Mouse (Mus musculus) MEL (cell line): Measurements from ENCODE around the gene Mtmr4. TPM values are rescaled to one million over a fixed set of nuclear protein-coding genes. Genes with fewer than 3 reads are reported as not detected.

Experiments
- DNase-seq: peaks from one replicate; pipeline ENCODE4 v3.0.0; 2011; ENCODE audit warnings: low read depth, low spot score
- H3K27ac ChIP-seq: 2 replicates; pipeline ENCODE4 v1.5.1; 2012; ENCODE audit warnings: low read depth, mild to moderate bottlenecking, control low read depth, low read length, moderate library complexity; ENCODE audit not compliant: control insufficient read depth
- H3K27me3 ChIP-seq, 2 experiments: fragments of 150-350 bp in 1 of 2; sonication (generic) in 1 of 2; 2 replicates each; pipeline ENCODE4 v1.6.1; 2012; ENCODE audit warnings: low read length in 2 of 2, mild to moderate bottlenecking in 2 of 2, improper control_type of control experiment in 1 of 2, moderate library complexity in 1 of 2; ENCODE audit not compliant: insufficient read depth in 2 of 2, control insufficient read depth in 1 of 2
- H3K36me3 ChIP-seq, 2 experiments: 2 replicates each; pipeline ENCODE4 v1.6.1; 2012 to 2014; ENCODE audit warnings: low read length in 2 of 2, improper control_type of control experiment in 1 of 2, inconsistent platforms in 1 of 2, mild to moderate bottlenecking in 1 of 2; ENCODE audit not compliant: insufficient read depth in 2 of 2, control insufficient read depth in 1 of 2
- H3K4me1 ChIP-seq, 2 experiments: fragments of 150-350 bp in 1 of 2; sonication (generic) in 1 of 2; 2 replicates each; pipeline ENCODE4 v1.6.1; 2012; ENCODE audit warnings: low read length in 2 of 2, improper control_type of control experiment in 1 of 2, mild to moderate bottlenecking in 1 of 2; ENCODE audit not compliant: insufficient read depth in 2 of 2, control insufficient read depth in 1 of 2
- H3K4me3 ChIP-seq, 2 experiments: fragments of 150-350 bp in 1 of 2; sonication (generic) in 1 of 2; 2 replicates each; pipeline ENCODE4 v1.5.1; 2012; ENCODE audit warnings: low read depth in 2 of 2, low read length in 2 of 2, mild to moderate bottlenecking in 2 of 2, moderate library complexity in 2 of 2, control low read depth in 1 of 2, improper control_type of control experiment in 1 of 2; ENCODE audit not compliant: control insufficient read depth in 1 of 2, insufficient read depth in 1 of 2
- H3K79me2 ChIP-seq: 2 replicates; pipeline ENCODE4 v1.6.1; 2012; ENCODE audit warnings: mild to moderate bottlenecking, low read length, moderate library complexity; ENCODE audit not compliant: control insufficient read depth, poor library complexity, insufficient read depth
- H3K9ac ChIP-seq: 2 replicates; pipeline ENCODE4 v1.6.1; 2012; ENCODE audit warnings: low read depth, mild to moderate bottlenecking, control low read depth, low read length, moderate library complexity; ENCODE audit not compliant: control insufficient read depth, poor library complexity, severe bottlenecking
- H3K9me3 ChIP-seq: fragments of 150-350 bp; sonication (generic); replicated peaks from 2 replicates; pipeline ENCODE4 v1.6.1; 2012; ENCODE audit warnings: mild to moderate bottlenecking, low read length, improper control_type of control experiment, moderate library complexity; ENCODE audit not compliant: insufficient read depth
- CHD2 ChIP-seq: IDR thresholded peaks from 2 replicates; pipeline ENCODE4 v1.6.1; 2011; ENCODE audit warnings: low read length, improper control_type of control experiment
- E2F4 ChIP-seq: IDR thresholded peaks from 2 replicates; pipeline ENCODE4 v1.6.1; 2011; ENCODE audit warnings: low read depth, low read length, improper control_type of control experiment, borderline replicate concordance
- EP300 ChIP-seq, 2 experiments: IDR thresholded peaks; 2 replicates each; pipeline ENCODE4 v1.6.1; 2011; ENCODE audit warnings: improper control_type of control experiment in 2 of 2, low read length in 2 of 2, low read depth in 1 of 2, mild to moderate bottlenecking in 1 of 2
- HCFC1 ChIP-seq: IDR thresholded peaks from 2 replicates; pipeline ENCODE4 v1.6.1; 2012; ENCODE audit warnings: low read depth, mild to moderate bottlenecking, inconsistent platforms, low read length, improper control_type of control experiment, moderate library complexity
- JUND ChIP-seq: IDR thresholded peaks from 2 replicates; pipeline ENCODE4 v1.6.1; 2011; ENCODE audit warnings: low read depth, mild to moderate bottlenecking, improper control_type of control experiment, low read length
- MAFK ChIP-seq: IDR thresholded peaks from 2 replicates; pipeline ENCODE4 v1.6.1; 2011; ENCODE audit warnings: low read depth, mild to moderate bottlenecking, low read length, improper control_type of control experiment, borderline replicate concordance
- MAX ChIP-seq: IDR thresholded peaks from 2 replicates; pipeline ENCODE4 v1.6.1; 2011; ENCODE audit warnings: low read length, improper control_type of control experiment
- MAZ ChIP-seq: IDR thresholded peaks from 2 replicates; pipeline ENCODE4 v1.6.1; 2012; ENCODE audit warnings: low read depth, mild to moderate bottlenecking, inconsistent platforms, low read length, improper control_type of control experiment
- MEF2A ChIP-seq: IDR thresholded peaks from 2 replicates; pipeline ENCODE4 v1.6.1; 2014; ENCODE audit warnings: low read depth, mild to moderate bottlenecking, inconsistent platforms, low read length, improper control_type of control experiment; ENCODE audit not compliant: poor library complexity, insufficient replicate concordance, severe bottlenecking; ENCODE audit errors: extremely low read depth
- MXI1 ChIP-seq: IDR thresholded peaks from 2 replicates; pipeline ENCODE4 v1.6.1; 2011; ENCODE audit warnings: mild to moderate bottlenecking, low read depth, low read length, improper control_type of control experiment
- NELFE ChIP-seq: IDR thresholded peaks from 2 replicates; pipeline ENCODE4 v1.6.1; 2011; ENCODE audit warnings: low read depth, low read length, improper control_type of control experiment
- NRF1 ChIP-seq: IDR thresholded peaks from 2 replicates; pipeline ENCODE4 v1.6.1; 2014; ENCODE audit warnings: low read depth, mild to moderate bottlenecking, inconsistent platforms, low read length, improper control_type of control experiment, moderate library complexity; ENCODE audit not compliant: poor library complexity, insufficient read depth, severe bottlenecking
- POLR2A ChIP-seq, 2 experiments: IDR thresholded peaks; 2 replicates each; pipeline ENCODE4 v1.6.1; 2011 to 2012; ENCODE audit warnings: low read length in 2 of 2, mild to moderate bottlenecking in 2 of 2, control low read depth in 1 of 2, improper control_type of control experiment in 1 of 2, low read depth in 1 of 2, moderate library complexity in 1 of 2; ENCODE audit not compliant: control insufficient read depth in 1 of 2, insufficient read depth in 1 of 2, poor library complexity in 1 of 2
- POLR2AphosphoS5 ChIP-seq: IDR thresholded peaks from 2 replicates; pipeline ENCODE4 v1.6.1; 2012; ENCODE audit warnings: low read depth, borderline replicate concordance, mild to moderate bottlenecking, inconsistent platforms, low read length, moderate library complexity, mixed read lengths
- RAD21 ChIP-seq: IDR thresholded peaks from 2 replicates; pipeline ENCODE4 v1.6.1; 2011; ENCODE audit warnings: mild to moderate bottlenecking, low read depth, low read length, improper control_type of control experiment
- SIN3A ChIP-seq: IDR thresholded peaks from 2 replicates; pipeline ENCODE4 v1.6.1; 2012; ENCODE audit warnings: low read length, improper control_type of control experiment, inconsistent platforms
- TAL1 ChIP-seq: IDR thresholded peaks from 2 replicates; pipeline ENCODE4 v1.6.1; 2012; ENCODE audit warnings: mild to moderate bottlenecking, inconsistent platforms, low read length, moderate library complexity, mixed read lengths
- TBP ChIP-seq: IDR thresholded peaks from 2 replicates; pipeline ENCODE4 v1.8.0; 2011; ENCODE audit warnings: low read depth, low read length, improper control_type of control experiment
- UBTF ChIP-seq: IDR thresholded peaks from 2 replicates; pipeline ENCODE4 v1.6.1; 2012; ENCODE audit warnings: low read depth, mild to moderate bottlenecking, inconsistent platforms, low read length, improper control_type of control experiment, moderate library complexity, borderline replicate concordance; ENCODE audit not compliant: insufficient read depth
- USF1 ChIP-seq: IDR thresholded peaks from 2 replicates; pipeline ENCODE4 v1.6.1; 2014; ENCODE audit warnings: low read depth, mild to moderate bottlenecking, inconsistent platforms, low read length, improper control_type of control experiment, moderate library complexity
- USF2 ChIP-seq, 2 experiments: IDR thresholded peaks; 2 replicates each; pipeline ENCODE4 v1.6.1; 2011 to 2012; ENCODE audit warnings: improper control_type of control experiment in 2 of 2, low read length in 2 of 2, borderline replicate concordance in 1 of 2, inconsistent platforms in 1 of 2, low read depth in 1 of 2, mild to moderate bottlenecking in 1 of 2; ENCODE audit not compliant: insufficient read depth in 1 of 2
- ZKSCAN1 ChIP-seq: IDR thresholded peaks from 2 replicates; pipeline ENCODE4 v1.6.1; 2012; ENCODE audit warnings: low read depth, mild to moderate bottlenecking, inconsistent platforms, low read length, improper control_type of control experiment, moderate library complexity
- ZNF384 ChIP-seq: IDR thresholded peaks from 2 replicates; pipeline ENCODE4 v1.6.1; 2012; ENCODE audit warnings: low read depth, mild to moderate bottlenecking, inconsistent platforms, low read length, improper control_type of control experiment
- polyA plus RNA-seq, 2 experiments: library from polyadenylated mRNA; stranded (reverse) in 1 of 2; unstranded in 1 of 2; fragments of >175 nt in 1 of 2; fragments of >200 nt in 1 of 2; gene quantifications; 2 replicates each; pipeline versions ENCODE4 v1.2.1 to v1.2.4; 2012; ENCODE audit warnings: low replicate concordance in 2 of 2, low read depth in 1 of 2; ENCODE audit not compliant: insufficient read length in 2 of 2, insufficient read depth in 1 of 2, missing spikeins in 1 of 2
- total RNA-seq: library from RNA; depleted of rRNA; stranded (reverse); fragments of 300-350 nt; gene quantifications from 2 replicates; pipeline ENCODE4 v1.2.3, GENCODE M21; 2012

The Mtmr4 gene
- total and polyA plus RNA-seq, 3 experiments: 25.9 to 32.4 TPM; not detected in 1

- no peak within 1 kb of the TSS for H3K27ac ChIP-seq
- H3K9ac ChIP-seq: no peak within 1 kb of the TSS
- no peaks in the 10 kb centered on the region for H3K9me3 ChIP-seq
- no peaks in the 10 kb centered on the region for H3K79me2 ChIP-seq
- no peaks in the 10 kb centered on the region for H3K4me1 ChIP-seq
- no peak within 1 kb of the TSS for H3K4me3 ChIP-seq
- peaks cover 13 to 26% of the 10 kb centered on the region in 2 experiments for H3K27me3 ChIP-seq
- no peaks in the 10 kb centered on the region for H3K36me3 ChIP-seq
- no peak for DNase-seq
- no peak for TF ChIP-seq NELFE
- no peak for TF ChIP-seq TAL1
- no peak for TF ChIP-seq POLR2A (IDR thresholded peaks at IDR 0.05; ENCODE audit: control insufficient read depth in 1 of 2, insufficient read depth in 1 of 2, low read depth in 1 of 2, low read length in 2 of 2, poor library complexity in 1 of 2)
- no peak for TF ChIP-seq ZNF384
- TF ChIP-seq CHD2: no peak
- TF ChIP-seq TBP: no peak
- no peak for TF ChIP-seq SIN3A
- TF ChIP-seq ZKSCAN1: no peak
- no peak for TF ChIP-seq E2F4
- TF ChIP-seq MXI1: no peak
- no peak for TF ChIP-seq HCFC1
- no peak for TF ChIP-seq USF2 (IDR thresholded peaks at IDR 0.05; ENCODE audit: borderline replicate concordance in 1 of 2, insufficient read depth in 1 of 2, low read depth in 1 of 2, low read length in 2 of 2)
- no peak for TF ChIP-seq UBTF
- TF ChIP-seq MAZ: no peak
- TF ChIP-seq, all 39 proteins: peak for 0
Measured at GRCm38 (mm10) chr11:87568255-87568953, 23.6 kb upstream of the Mtmr4 start, which contains the start of gene Sept4. Sept4 (plus strand) TSS chr11:87568903.

GRCm38 (mm10) chr11:87570743-87571142, 21.2 kb upstream of the Mtmr4 start:
- Histone ChIP-seq H3K27ac (no peak overlapping the region), H3K9ac (no peak overlapping the region), H3K27me3 (peaks cover 16 to 30% of the 10 kb centered on the region in 2 experiments), H3K79me2 (no peaks in the 10 kb centered on the region), H3K36me3 (no peaks in the 10 kb centered on the region), H3K4me1 (no peaks in the 10 kb centered on the region), H3K9me3 (no peaks in the 10 kb centered on the region), H3K4me3 (no peak overlapping the region)
- no peak for DNase-seq
- TF ChIP-seq TAL1 (no peak), MAZ (no peak), TBP (no peak), SIN3A (no peak), MEF2A (no peak), POLR2AphosphoS5 (no peak), NRF1 (no peak), ZKSCAN1 (no peak), POLR2A (IDR thresholded peaks at IDR 0.05; ENCODE audit: control insufficient read depth in 1 of 2, insufficient read depth in 1 of 2, low read depth in 1 of 2, low read length in 2 of 2, poor library complexity in 1 of 2) (no peak), USF1 (no peak), JUND (no peak), RAD21 (no peak), MAFK (no peak), EP300 (IDR thresholded peaks at IDR 0.05; ENCODE audit: low read depth in 1 of 2, low read length in 2 of 2) (no peak), MAX (no peak), NELFE (no peak)
